Mouse (Mus musculus) liver, embryonic 14.5 days (tissue): ENCODE results near the gene Herpud2. TPM values are rescaled to one million over a fixed set of nuclear protein-coding genes. Genes with fewer than 3 reads are reported as not detected.
"Not testable (repeated sequence)": the region's sequence is repeated elsewhere in the genome, so short reads cannot be mapped to it uniquely, and the experiment has no call there.

Source experiments
- ATAC-seq: fragments of 200-750 bp; cut with Nextera tagmentation; 2 replicates; pipeline ENCODE4 v1.8.0; 2017; ENCODE audit warnings: moderate number of reproducible peaks, mild to moderate bottlenecking, moderate library complexity; ENCODE audit not compliant: insufficient read depth
- DNase-seq, 3 experiments: peaks; one replicate each; pipeline ENCODE4 v3.0.0-alpha.2; 2012 to 2013; ENCODE audit warnings: low read depth in 3 of 3, low spot score in 3 of 3
- H3K27ac ChIP-seq: fragments of 300-500 bp; sonication (generic); 2 replicates; pipeline ENCODE4 v1.5.1; 2014; ENCODE audit warnings: moderate library complexity, mild to moderate bottlenecking, control low read depth, inconsistent platforms
- H3K27me3 ChIP-seq: fragments of 300-500 bp; sonication (generic); 2 replicates; pipeline ENCODE4 v1.6.1; 2014; ENCODE audit warnings: mild to moderate bottlenecking, low read length, moderate library complexity; ENCODE audit not compliant: control insufficient read depth, insufficient read depth
- H3K36me3 ChIP-seq: fragments of 300-500 bp; sonication (generic); replicated peaks from 2 replicates; pipeline ENCODE4 v1.6.1; 2014; ENCODE audit warnings: low read depth; ENCODE audit not compliant: control insufficient read depth, insufficient read depth
- H3K4me1 ChIP-seq, 2 experiments: fragments of 200-500 bp in 1 of 2; fragments of 300-500 bp in 1 of 2; sonication (generic) in 1 of 2; replicated peaks; 2 replicates each; pipeline ENCODE4 v1.6.1; 2012 to 2014; ENCODE audit warnings: antibody characterized with exemption in 1 of 2, inconsistent platforms in 1 of 2, low read length in 1 of 2; ENCODE audit not compliant: control insufficient read depth in 2 of 2, insufficient read depth in 2 of 2
- H3K4me2 ChIP-seq: fragments of 300-500 bp; sonication (generic); 2 replicates; pipeline ENCODE4 v1.6.1; 2014; ENCODE audit warnings: low read depth, mild to moderate bottlenecking, control low read depth, moderate library complexity
- H3K4me3 ChIP-seq, 2 experiments: fragments of 200-500 bp in 1 of 2; fragments of 300-500 bp in 1 of 2; sonication (generic) in 1 of 2; 2 replicates each; pipeline ENCODE4 v1.5.1; 2012 to 2014; ENCODE audit warnings: low read depth in 2 of 2, low read length in 2 of 2, mild to moderate bottlenecking in 2 of 2, control low read depth in 1 of 2, inconsistent platforms in 1 of 2, moderate library complexity in 1 of 2; ENCODE audit not compliant: insufficient read depth in 1 of 2
- H3K9ac ChIP-seq: fragments of 300-500 bp; sonication (generic); replicated peaks from 2 replicates; pipeline ENCODE4 v1.6.1; 2014; ENCODE audit warnings: mild to moderate bottlenecking, control low read depth, moderate library complexity
- H3K9me3 ChIP-seq: fragments of 300-500 bp; sonication (generic); 2 replicates; pipeline ENCODE4 v1.6.1; 2016; ENCODE audit warnings: low read length, mixed read lengths; ENCODE audit not compliant: control insufficient read depth
- CTCF ChIP-seq: IDR thresholded peaks from 2 replicates; pipeline ENCODE4 v1.5.1; 2016; ENCODE audit warnings: antibody characterized with exemption, low read depth, control low read depth
- EP300 ChIP-seq: IDR thresholded peaks from 2 replicates; pipeline ENCODE4 v1.6.1; 2016; ENCODE audit warnings: antibody characterized with exemption, low read depth
- WGBS: fragments of 180-500 bp; shearing (Covaris S2); extraction: QIAGEN DNeasy Blood & Tissue Kit; methylation state at CpG from one replicate; pipeline ENCODE4 v1.1.7; 2014; ENCODE audit not compliant: insufficient replicate concordance; 5-methylcytosine and 5-hydroxymethylcytosine counted together
- polyA plus RNA-seq, 2 experiments: library from polyadenylated mRNA; depleted of rRNA in 1 of 2; stranded (reverse) in 1 of 2; unstranded in 1 of 2; fragments of >200 nt; fragmentation: Nextera tagmentation in 1 of 2; extraction: Ambion mirVana in 1 of 2; gene quantifications; 2 replicates each; pipeline versions ENCODE4 v1.2.1 to v1.2.3; 2012 to 2014

Herpud2 gene
- polyA plus RNA-seq, 2 experiments = 9.3 to 10.8 TPM

DNA sequence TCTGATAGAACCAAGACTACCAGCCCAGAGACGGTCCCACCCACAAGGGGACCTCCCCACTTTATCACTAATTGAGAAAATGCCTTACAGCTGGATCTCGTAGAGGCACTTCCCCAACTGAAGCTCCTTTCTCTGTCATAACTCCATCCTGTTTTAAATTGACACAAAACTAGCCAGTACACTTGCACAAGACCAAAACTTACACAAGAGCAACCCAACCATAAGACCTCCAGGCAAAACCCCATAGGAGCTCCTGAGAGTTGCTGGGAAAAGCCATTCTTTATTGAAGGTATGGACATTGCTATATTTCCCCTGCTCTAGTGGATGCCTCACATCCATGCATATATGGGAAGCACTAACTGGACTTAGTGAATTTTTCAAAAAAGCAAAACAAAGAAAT lies 27.6 kb downstream of the Herpud2 start:
- 34% methylated on average over 2 of the region's 2 CpGs for WGBS
- DNase-seq (no peak), ATAC-seq (no peak)
- Histone ChIP-seq H3K36me3 (peaks cover 9% of the 10 kb centered on the region), H3K27ac (no peak overlapping the region), H3K4me1 (no peaks in the 10 kb centered on the region), H3K4me2 (no peak overlapping the region), H3K9me3 (no peaks in the 10 kb centered on the region), H3K9ac (no peak overlapping the region), H3K4me3 (no peak overlapping the region), H3K27me3 (no peaks in the 10 kb centered on the region)
- TF ChIP-seq CTCF (no peak), EP300 (no peak)

DNA sequence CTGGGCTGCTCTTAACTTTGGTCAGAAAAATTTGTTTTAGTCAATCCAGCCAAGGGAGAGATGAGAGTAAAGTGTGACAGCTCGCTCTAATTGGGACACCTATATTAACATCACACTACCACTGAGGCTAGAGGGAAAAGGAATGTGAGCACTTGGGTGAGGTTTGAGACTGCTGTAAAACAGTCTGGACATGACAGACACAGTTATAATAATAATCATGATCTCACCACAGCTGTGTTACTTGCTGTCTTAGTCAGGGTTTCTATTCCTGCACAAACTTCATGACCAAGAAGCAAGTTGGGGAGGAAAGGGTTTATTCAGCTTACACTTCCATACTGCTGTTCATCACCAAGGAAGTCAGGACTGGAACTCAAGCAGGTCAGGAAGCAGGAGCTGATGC lies 28.0 kb downstream of the Herpud2 start:
- not testable (repeated sequence) for H3K9me3 ChIP-seq, H3K27me3 ChIP-seq, H3K27ac ChIP-seq, H3K4me3 ChIP-seq, ATAC-seq, H3K36me3 ChIP-seq, H3K4me1 ChIP-seq, DNase-seq, H3K4me2 ChIP-seq, H3K9ac ChIP-seq
- WGBS = 77% methylated on average over 1 of the region's 1 CpGs

DNA sequence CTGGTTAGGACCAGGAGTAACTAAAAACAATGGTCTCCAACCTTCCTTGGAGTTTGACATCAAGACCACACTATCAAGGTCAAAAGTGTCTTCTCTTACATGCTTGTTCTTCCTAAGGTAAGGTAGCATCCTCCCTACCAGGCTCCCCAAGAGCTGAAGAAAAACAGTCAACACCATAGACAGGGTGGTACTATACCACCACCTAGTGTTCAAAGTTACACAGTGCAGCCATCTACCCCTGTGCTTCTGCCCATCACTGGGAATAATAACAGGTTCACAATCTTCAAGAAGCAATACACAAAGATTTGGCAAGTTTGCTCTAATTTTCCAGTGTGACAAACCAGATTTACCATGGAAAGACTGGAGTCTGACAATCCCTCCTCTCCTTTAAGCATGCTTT lies 47.0 kb downstream of the Herpud2 start:
- no peak for TF ChIP-seq EP300
- TF ChIP-seq CTCF = peak; percentile 84
- Histone ChIP-seq H3K9me3 (no peaks in the 10 kb centered on the region), H3K4me3 (no peak overlapping the region), H3K27ac (no peak overlapping the region), H3K4me1 (no peaks in the 10 kb centered on the region), H3K36me3 (peaks cover 24% of the 10 kb centered on the region), H3K27me3 (no peaks in the 10 kb centered on the region), H3K9ac (no peak overlapping the region), H3K4me2 (no peak overlapping the region)
- DNase-seq (peak; percentile 7 to 19 (median 15)), ATAC-seq (peak; percentile 47; the same call in 1 of the 2 replicates)

DNA sequence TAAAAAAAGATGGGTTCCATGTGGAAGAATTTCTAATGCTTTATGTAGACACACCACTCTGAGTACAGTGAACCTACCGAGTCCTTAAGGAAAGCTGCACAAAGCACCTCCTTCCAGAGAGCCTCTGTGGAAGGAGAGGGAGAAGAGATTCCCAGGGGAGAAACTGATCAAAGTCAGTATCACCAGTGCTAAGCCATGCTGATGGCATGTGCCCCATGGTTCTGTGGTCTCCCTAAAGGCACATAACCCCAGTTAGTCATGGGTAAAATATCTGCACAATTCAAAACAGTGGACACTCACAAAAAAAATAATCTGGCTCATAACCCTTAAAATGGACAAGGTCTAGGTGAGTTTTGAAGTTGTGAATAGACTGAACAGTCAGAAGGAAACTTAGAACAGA lies 48.7 kb downstream of the Herpud2 start:
- Histone ChIP-seq H3K4me2 (no peak overlapping the region), H3K9me3 (no peaks in the 10 kb centered on the region), H3K4me3 (no peak overlapping the region), H3K27me3 (no peaks in the 10 kb centered on the region), H3K27ac (no peak overlapping the region), H3K36me3 (peaks cover 15% of the 10 kb centered on the region), H3K4me1 (no peaks in the 10 kb centered on the region), H3K9ac (no peak overlapping the region)
- 78% methylated on average over 1 of the region's 1 CpGs for WGBS
- DNase-seq (no peak), ATAC-seq (no peak)
- no peak for TF ChIP-seq EP300
- TF ChIP-seq CTCF = no peak

DNA sequence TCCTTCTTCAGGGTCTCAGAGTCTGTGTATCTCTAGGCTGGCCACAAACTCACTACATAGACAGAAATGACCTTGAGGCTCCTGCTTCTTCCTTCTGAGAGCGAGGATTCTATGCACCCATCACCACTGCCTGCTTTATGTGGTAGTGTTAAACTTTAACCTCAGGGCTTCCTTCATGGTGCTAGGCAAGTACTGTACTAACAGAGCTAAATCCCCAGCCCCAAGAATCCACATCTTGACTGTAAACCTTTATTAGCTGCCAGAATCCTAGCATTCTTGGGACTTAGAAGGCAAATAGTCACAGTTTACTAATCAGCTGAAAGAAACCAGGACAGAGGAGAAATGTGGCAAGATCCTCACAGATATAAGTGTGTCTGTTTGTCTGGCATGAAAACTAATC lies 60.8 kb downstream of the Herpud2 start:
- Histone ChIP-seq H3K36me3 (no peaks in the 10 kb centered on the region), H3K4me3 (no peak overlapping the region), H3K9ac (no peak overlapping the region), H3K27ac (no peak overlapping the region), H3K4me2 (no peak overlapping the region), H3K4me1 (no peaks in the 10 kb centered on the region), H3K27me3 (no peaks in the 10 kb centered on the region), H3K9me3 (no peaks in the 10 kb centered on the region)
- no peak for DNase-seq
- ATAC-seq = no peak
- WGBS = 26% methylated on average over 1 of the region's 1 CpGs
- TF ChIP-seq EP300 (no peak), CTCF (no peak)

DNA sequence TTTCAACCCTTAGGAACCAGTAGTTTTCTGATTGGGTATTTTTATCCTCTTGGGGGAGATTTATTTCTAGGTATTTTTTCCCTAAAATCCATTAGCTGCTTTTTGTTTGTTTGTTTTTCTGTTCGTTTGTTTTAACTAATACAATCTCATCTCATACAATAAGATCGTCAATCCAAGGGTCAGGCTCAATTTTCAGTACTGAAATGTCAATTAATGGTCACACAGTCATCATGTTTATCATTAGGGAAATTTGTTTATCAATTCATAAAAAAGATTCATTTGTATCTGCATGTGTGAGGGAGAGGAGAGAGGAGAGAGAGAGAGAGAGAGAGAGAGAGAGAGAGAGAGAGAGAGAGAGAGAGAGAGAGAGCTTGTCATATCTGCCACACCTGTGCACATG lies 62.5 kb downstream of the Herpud2 start, which contains the start of gene Gm10181:
Gene Gm10181 (plus strand): TSS at position 301 of the 400 bp plus-strand sequence.
- H3K4me3 ChIP-seq = no peak within 1 kb of the TSS
- no peak for TF ChIP-seq EP300
- no peak for TF ChIP-seq CTCF
- H3K4me2 ChIP-seq = no peak within 1 kb of the TSS
- WGBS = 48% methylated on average over 2 of the region's 2 CpGs
- no peaks in the 10 kb centered on the region for H3K9me3 ChIP-seq
- H3K27ac ChIP-seq = no peak within 1 kb of the TSS
- no peak within 1 kb of the TSS for H3K9ac ChIP-seq
- no peaks in the 10 kb centered on the region for H3K4me1 ChIP-seq
- DNase-seq (no peak), ATAC-seq (no peak)
- no peaks in the 10 kb centered on the region for H3K36me3 ChIP-seq
- no peaks in the 10 kb centered on the region for H3K27me3 ChIP-seq
